Mouse (Mus musculus): Measurements from ENCODE around the gene Dusp19.

Gene Dusp19

GRCm38 (mm10) chr2:80638364-80639241 is 21.8 kb downstream of the Dusp19 start:
- DNase-seq (ENCODE audit: low read depth, low spot score), result peak; percentile 87

DNA sequence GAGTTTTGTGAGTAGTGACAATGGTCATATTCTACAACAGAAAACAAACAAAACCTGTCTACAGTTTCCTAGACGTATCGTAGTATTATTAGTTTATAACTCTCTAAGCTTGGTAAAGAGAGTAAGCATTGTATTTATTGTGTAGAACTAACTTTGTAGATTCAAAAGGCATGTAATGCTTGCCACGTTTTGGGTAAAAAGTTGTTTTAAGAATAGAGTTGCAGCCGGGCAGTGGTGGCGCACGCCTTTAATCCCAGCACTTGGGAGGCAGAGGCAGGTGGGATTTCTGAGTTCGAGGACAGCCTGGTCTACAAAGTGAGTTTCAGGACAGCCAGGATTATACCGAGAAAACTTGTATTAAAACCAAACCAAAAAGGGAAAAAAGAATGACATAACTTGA is 22.6 kb downstream of the Dusp19 start:
- DNase-seq (ENCODE audit: low read depth, low spot score), result no peak

DNA sequence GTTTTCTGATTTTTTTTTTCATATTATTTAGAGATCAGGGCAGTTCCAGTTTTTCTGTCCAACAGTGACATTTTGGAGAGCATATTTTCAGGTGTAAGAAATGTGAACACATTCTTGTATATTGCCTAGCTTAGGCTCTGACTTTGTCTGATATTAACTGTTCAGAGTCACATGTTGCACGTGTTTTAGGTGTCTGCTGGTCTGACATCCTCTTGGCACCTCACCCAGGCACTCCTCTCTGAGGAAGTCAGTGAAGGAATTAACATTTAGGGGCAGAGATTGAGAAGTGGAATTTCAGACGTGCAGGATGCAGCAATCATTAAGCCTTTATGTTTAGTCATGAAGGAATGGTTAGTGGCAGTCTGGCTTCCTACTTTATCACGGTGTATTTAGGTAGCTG is 23.0 kb downstream of the Dusp19 start:
- DNase-seq (ENCODE audit: low read depth, low spot score), result no peak

GRCm38 (mm10) chr2:80661414-80661813 is 44.6 kb downstream of the Dusp19 start:
- DNase-seq (ENCODE audit: low read depth, low spot score), result no peak

- no peak for DNase-seq (ENCODE audit: low read depth, low spot score)
Observed at GRCm38 (mm10) chr2:80662682-80663081, 45.8 kb downstream of the Dusp19 start.

GRCm38 (mm10) chr2:80667396-80667964 is 50.6 kb downstream of the Dusp19 start:
- DNase-seq (ENCODE audit: low read depth, low spot score), result no peak

DNA sequence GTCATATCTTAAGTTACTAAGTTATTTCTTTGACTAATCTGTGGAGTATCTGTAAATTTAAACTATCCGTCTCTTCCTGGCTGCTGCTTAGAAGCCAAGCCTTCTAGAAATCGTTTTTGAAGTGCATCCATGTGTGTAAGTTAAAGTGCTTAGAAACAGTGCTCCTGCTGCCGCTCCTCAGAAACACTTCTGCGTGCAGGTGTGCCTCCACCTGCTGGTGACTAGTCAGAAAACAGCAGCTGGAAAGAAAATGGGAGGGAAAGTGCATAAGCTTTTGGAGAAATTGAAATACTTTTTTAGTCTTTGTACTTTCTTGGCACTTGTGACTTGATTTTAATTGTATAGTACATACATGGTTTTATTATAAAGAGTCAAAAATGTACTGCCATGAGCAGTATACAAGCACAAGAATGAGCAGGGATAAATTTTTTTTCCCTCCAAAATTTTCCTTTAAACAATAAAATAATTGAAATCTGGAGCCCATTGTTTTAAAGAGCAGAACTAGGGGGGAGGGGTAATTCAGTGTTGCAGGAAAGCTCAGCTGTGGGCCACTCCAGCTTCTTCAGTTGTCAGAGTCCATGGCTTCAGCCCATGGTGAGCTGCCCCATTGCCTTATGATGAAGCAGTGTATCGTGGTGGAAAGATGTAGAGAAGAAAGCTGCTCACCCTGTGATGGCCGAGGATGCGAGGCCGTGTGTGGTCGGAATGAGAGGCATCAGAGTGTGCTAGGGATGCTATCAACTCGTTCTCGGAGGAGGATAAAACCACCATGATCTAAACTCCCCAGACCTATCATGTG is 53.2 kb downstream of the Dusp19 start:
- no peak for DNase-seq (ENCODE audit: low read depth, low spot score)

- no peak for DNase-seq (ENCODE audit: low read depth, low spot score)
Observed at GRCm38 (mm10) chr2:80678803-80679202, 62.0 kb downstream of the Dusp19 start.
